Mouse (Mus musculus) MEL (cell line): ENCODE results near the gene Mpg.

Source experiments
- EP300 ChIP-seq, 2 experiments: IDR thresholded peaks; 2 replicates each; pipeline ENCODE4 v1.6.1; 2011; ENCODE audit warnings: improper control_type of control experiment in 2 of 2, low read length in 2 of 2, low read depth in 1 of 2, mild to moderate bottlenecking in 1 of 2
- MAZ ChIP-seq: IDR thresholded peaks from 2 replicates; pipeline ENCODE4 v1.6.1; 2012; ENCODE audit warnings: low read depth, mild to moderate bottlenecking, inconsistent platforms, low read length, improper control_type of control experiment
- POLR2A ChIP-seq, 2 experiments: IDR thresholded peaks; 2 replicates each; pipeline ENCODE4 v1.6.1; 2011 to 2012; ENCODE audit warnings: low read length in 2 of 2, mild to moderate bottlenecking in 2 of 2, control low read depth in 1 of 2, improper control_type of control experiment in 1 of 2, low read depth in 1 of 2, moderate library complexity in 1 of 2; ENCODE audit not compliant: control insufficient read depth in 1 of 2, insufficient read depth in 1 of 2, poor library complexity in 1 of 2
- SIN3A ChIP-seq: IDR thresholded peaks from 2 replicates; pipeline ENCODE4 v1.6.1; 2012; ENCODE audit warnings: low read length, improper control_type of control experiment, inconsistent platforms
- ZNF384 ChIP-seq: IDR thresholded peaks from 2 replicates; pipeline ENCODE4 v1.6.1; 2012; ENCODE audit warnings: low read depth, mild to moderate bottlenecking, inconsistent platforms, low read length, improper control_type of control experiment

- TF ChIP-seq ZNF384 (no peak), SIN3A (no peak), POLR2A (IDR thresholded peaks at IDR 0.05; ENCODE audit: control insufficient read depth in 1 of 2, insufficient read depth in 1 of 2, low read depth in 1 of 2, low read length in 2 of 2, poor library complexity in 1 of 2) (no peak), MAZ (no peak), EP300 (IDR thresholded peaks at IDR 0.05; ENCODE audit: low read depth in 1 of 2, low read length in 2 of 2) (no peak)
Observed at GRCm38 (mm10) chr11:32187256-32187655, 39.0 kb upstream of the Mpg start.
